Comparison of ENCODE assay signal across 31 mouse cellular contexts in the genomic region with DNA sequence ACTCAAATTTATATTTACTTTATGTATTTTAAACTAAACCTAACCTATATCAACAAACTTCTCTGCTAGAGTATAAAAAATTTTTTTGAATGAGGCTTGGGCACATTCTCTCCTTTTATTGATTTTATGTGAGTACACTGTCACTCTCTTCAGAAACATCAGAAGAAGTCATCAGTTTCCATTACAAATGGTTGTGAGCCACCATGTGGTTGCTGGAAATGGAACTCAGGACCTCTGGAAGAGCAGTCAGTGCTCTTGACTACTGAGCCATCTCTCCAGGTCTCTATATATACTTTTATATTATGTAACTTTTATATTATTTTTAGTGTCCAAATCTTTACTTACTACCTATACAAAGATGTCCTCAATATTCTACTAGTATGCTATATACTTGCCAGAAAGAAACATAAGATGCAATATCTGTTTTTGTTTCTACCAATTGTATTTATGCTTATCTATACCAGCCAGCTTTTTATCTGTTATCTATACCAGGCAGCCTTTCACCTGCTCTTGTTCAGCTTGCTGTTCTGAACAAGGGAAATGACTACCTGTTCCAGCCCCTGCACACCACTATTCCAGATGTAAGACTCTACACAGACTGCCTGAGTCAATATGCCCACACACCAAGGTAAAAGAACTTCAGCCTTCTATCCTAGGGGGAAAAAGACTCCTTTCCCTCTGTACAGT.
"Had no signal": no experiment of that assay in that cellular context is flagged by ENCODE, and none has a peak within 500 bp of the region (broad histone marks: within the 10 kb centered on the region; RNA-seq: fewer than 3 reads in every experiment).

No protein-coding gene starts in this region.

- H3K4me2 ChIP-seq: limb, embryonic 12.5 days; limb, embryonic 13.5 days; limb, embryonic 15.5 days; liver, embryonic 11.5 days; liver, embryonic 12.5 days; liver, embryonic 13.5 days; liver, embryonic 15.5 days; lung, embryonic 14.5 days; lung, embryonic 15.5 days; midbrain, embryonic 11.5 days; midbrain, embryonic 12.5 days; midbrain, embryonic 13.5 days; midbrain, embryonic 15.5 days had no signal

- H3K36me3 ChIP-seq: limb, embryonic 10.5 days; limb, embryonic 12.5 days; limb, embryonic 13.5 days; limb, embryonic 15.5 days; liver, embryonic 12.5 days; liver, embryonic 13.5 days; liver, embryonic 15.5 days; lung, embryonic 15.5 days; midbrain, embryonic 10.5 days; midbrain, embryonic 12.5 days; midbrain, embryonic 13.5 days; midbrain, embryonic 15.5 days had no signal

- H3K4me3 ChIP-seq: limb, embryonic 10.5 days; limb, embryonic 12.5 days; limb, embryonic 13.5 days; limb, embryonic 15.5 days; liver, embryonic 12.5 days; liver, embryonic 13.5 days; liver, embryonic 15.5 days; lung, embryonic 15.5 days; megakaryocyte, embryonic 14.5 days; midbrain, embryonic 10.5 days; midbrain, embryonic 12.5 days; midbrain, embryonic 13.5 days; midbrain, embryonic 15.5 days; myocyte had no signal

- H3K4me1 ChIP-seq: limb, embryonic 10.5 days; limb, embryonic 12.5 days; limb, embryonic 13.5 days; limb, embryonic 15.5 days; liver, embryonic 12.5 days; liver, embryonic 13.5 days; liver, embryonic 15.5 days; lung, embryonic 15.5 days; megakaryocyte, embryonic 14.5 days; midbrain, embryonic 10.5 days; midbrain, embryonic 12.5 days; midbrain, embryonic 13.5 days; midbrain, embryonic 15.5 days had no signal

- ATAC-seq: liver, embryonic 12.5 days; liver, postnatal 0 days; lung, postnatal 0 days; midbrain, embryonic 13.5 days; midbrain, embryonic 15.5 days; midbrain, embryonic 16.5 days had no signal

- H3K27me3 ChIP-seq: limb, embryonic 12.5 days; limb, embryonic 13.5 days; limb, embryonic 15.5 days; liver, embryonic 12.5 days; liver, embryonic 13.5 days; liver, embryonic 15.5 days; lung, embryonic 15.5 days; megakaryocyte, embryonic 14.5 days; midbrain, embryonic 12.5 days; midbrain, embryonic 13.5 days; midbrain, embryonic 15.5 days had no signal

- H3K9me3 ChIP-seq: limb, embryonic 10.5 days; limb, embryonic 12.5 days; limb, embryonic 13.5 days; limb, embryonic 15.5 days; liver, embryonic 12.5 days; liver, embryonic 13.5 days; liver, embryonic 15.5 days; lung, embryonic 15.5 days; midbrain, embryonic 10.5 days; midbrain, embryonic 12.5 days; midbrain, embryonic 13.5 days; midbrain, embryonic 15.5 days had no signal

- DNase-seq: left cerebral cortex, postnatal 4 days; liver; liver, embryonic 13.5 days; liver, postnatal 0 days; lung, adult 18-20 months; lung, adult 2 months; lung, embryonic 14.5 days; lung, postnatal 10 days; lung, postnatal 14 days; lung, postnatal 36 days; lung, postnatal 4 days; midbrain, embryonic 14.5 days had no signal

- H3K9ac ChIP-seq: limb, embryonic 12.5 days; limb, embryonic 13.5 days; limb, embryonic 15.5 days; liver, embryonic 12.5 days; liver, embryonic 13.5 days; liver, embryonic 14.5 days; liver, embryonic 15.5 days; liver, postnatal 0 days; lung, embryonic 14.5 days; lung, embryonic 15.5 days; midbrain, embryonic 12.5 days; midbrain, embryonic 13.5 days; midbrain, embryonic 15.5 days had no signal

- H3K27ac ChIP-seq: limb, embryonic 10.5 days; limb, embryonic 12.5 days; limb, embryonic 13.5 days; limb, embryonic 15.5 days; liver, embryonic 12.5 days; liver, embryonic 13.5 days; liver, embryonic 14.5 days; liver, embryonic 15.5 days; lung, embryonic 15.5 days; macrophage; midbrain, embryonic 10.5 days; midbrain, embryonic 12.5 days; midbrain, embryonic 13.5 days; midbrain, embryonic 15.5 days had no signal
